Mouse (Mus musculus) hindlimb bud, embryonic 11.5 days (tissue): ENCODE measurements at regions not wholly inside any gene's neighbourhood (a gene's known extent, or its start where the extent isn't known, plus 50 kb on each side); places are given as distances from the start of the nearest gene placed in this dataset.
A peak's percentile ranks its signal among the peaks of the same experiment; 100 is the strongest.

Experiments used
- DNase-seq: peaks from one replicate; pipeline ENCODE4 v3.0.0-alpha.2; 2012; ENCODE audit warnings: low read depth, low spot score; ENCODE audit errors: extremely low spot score

GRCm38 (mm10) chr12:107085906-107086655 is 402.4 kb upstream of the 3110018I06Rik start:
- DNase-seq = peak; percentile 35

DNA sequence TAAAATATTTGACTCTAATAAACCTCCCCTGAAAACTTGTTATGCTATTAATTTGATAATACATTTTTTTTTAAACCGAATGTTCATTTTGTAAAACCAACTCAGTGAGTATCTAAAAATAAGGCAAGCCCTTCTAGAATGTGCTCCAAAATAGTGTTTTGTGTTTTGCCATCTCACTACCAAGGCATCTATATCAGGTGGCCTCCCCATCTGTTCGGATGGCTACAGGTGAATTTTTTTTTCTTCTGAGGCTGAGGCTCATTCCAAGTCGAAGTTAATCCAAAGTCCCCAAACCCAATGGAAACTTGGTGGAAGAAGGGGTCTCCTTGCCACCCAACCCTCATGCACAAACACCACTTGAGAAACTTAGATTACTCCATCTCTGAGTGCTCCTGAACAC is 396.3 kb upstream of the 3110018I06Rik start:
- no peak for DNase-seq

GRCm38 (mm10) chr12:107093326-107093725 is 395.1 kb upstream of the 3110018I06Rik start:
- no peak for DNase-seq

- no peak for DNase-seq
Observed at GRCm38 (mm10) chr12:107095409-107095808, 393.0 kb upstream of the 3110018I06Rik start.

DNA sequence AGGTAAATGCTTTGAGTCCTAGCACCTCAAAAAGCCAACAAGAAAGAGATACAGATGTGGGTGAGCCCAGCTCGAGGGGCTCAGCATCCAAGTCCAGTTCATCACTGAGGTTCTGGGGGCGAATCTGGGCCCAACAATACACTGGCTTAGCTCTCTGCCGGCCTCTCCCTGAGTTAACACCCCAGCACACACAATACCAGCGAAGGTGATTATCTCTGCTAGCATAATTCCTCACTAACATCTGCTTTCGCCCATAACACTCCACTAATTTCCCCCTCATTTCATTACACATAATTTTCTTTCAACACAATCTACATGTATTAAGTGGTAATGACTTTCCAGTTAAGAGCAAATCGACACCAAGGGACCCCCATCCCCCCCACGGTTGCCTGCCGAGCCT is 383.9 kb upstream of the 3110018I06Rik start:
- DNase-seq = no peak

DNA sequence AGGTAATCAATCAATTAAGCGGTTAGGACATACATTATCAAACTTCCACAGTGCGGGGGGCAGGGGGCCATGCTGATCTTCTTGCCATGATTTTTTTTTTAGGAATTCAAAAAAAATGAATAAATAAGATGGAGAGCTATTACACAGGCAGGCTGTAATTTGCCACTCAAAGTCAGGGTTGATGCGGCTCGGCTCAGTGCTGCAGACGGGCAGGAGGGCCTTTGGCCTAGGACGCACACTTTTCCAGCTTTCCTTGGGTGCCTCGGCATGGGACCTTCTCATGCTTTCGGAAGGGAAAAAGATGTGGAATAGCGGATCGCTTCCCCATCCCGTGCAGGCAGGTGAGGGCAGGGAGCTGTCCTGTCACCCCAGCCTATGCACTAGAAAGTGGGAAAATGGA is 383.4 kb upstream of the 3110018I06Rik start:
- no peak for DNase-seq

- peak; percentile 18 for DNase-seq
Observed at GRCm38 (mm10) chr12:107111908-107112770, 376.3 kb upstream of the 3110018I06Rik start.

- no peak for DNase-seq
Observed at GRCm38 (mm10) chr12:107118364-107118763, 370.1 kb upstream of the 3110018I06Rik start.

GRCm38 (mm10) chr12:107119076-107119475 is 369.4 kb upstream of the 3110018I06Rik start:
- DNase-seq = no peak

DNA sequence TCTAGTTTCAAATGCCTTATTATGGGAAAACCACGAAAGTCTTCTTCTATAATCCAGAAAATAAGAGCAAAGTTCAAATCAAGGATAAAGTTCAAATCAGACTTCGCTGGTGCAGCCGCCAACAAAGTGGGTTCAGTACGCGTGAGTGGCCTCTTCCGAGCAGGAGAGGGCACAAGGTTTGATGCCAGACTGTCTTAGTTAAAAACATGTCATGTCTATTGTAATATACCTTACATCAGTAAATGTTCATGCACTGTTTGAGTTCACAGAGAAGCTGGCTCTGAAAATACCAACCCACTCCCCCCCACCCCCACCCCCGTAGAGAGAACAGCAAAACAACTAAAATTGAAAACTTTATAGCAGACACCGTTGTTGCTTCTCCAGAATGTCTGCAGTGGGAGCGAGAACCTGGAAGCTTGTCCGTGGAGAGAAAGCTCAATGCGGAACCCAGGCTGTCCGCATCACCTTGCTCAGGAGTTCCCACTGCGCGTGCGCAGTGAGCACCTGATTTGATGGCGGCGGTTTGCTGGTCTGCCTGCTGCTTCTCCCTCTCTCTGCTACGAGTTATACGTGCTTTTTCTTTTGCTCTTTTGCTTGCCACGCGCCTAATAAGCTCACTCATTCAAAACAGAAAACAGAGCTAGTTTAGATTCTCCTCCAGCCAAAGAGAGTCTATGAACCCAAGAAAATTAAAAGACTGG is 367.8 kb upstream of the 3110018I06Rik start:
- DNase-seq = no peak

GRCm38 (mm10) chr12:107121990-107122389 is 366.4 kb upstream of the 3110018I06Rik start:
- DNase-seq = no peak

GRCm38 (mm10) chr12:107123661-107124060 is 364.8 kb upstream of the 3110018I06Rik start:
- no peak for DNase-seq

- no peak for DNase-seq
Observed at GRCm38 (mm10) chr12:107124263-107124885, 364.1 kb upstream of the 3110018I06Rik start.

- no peak for DNase-seq
Observed at GRCm38 (mm10) chr12:107125201-107125600, 363.2 kb upstream of the 3110018I06Rik start.

DNA sequence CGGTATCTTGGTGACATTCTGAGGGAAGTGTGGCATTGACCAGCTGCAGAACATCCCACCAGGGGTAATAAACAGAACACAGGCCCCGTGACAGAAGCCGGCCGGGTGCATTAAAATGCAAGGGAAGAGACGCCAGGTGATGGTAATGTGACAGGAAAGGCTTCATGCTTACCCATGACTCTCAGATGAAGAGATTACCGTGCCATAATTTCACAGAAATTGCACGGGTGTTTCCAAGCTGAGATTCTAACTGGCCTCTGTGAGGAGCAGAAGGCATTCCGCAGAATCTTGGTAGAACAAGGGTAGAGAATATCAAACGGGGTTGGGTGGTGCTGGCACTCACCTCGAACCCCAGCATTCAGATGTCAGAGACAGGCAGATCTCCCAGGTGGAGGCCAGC is 362.4 kb upstream of the 3110018I06Rik start:
- no peak for DNase-seq

- DNase-seq = no peak
Observed at GRCm38 (mm10) chr12:107127591-107127990, 360.8 kb upstream of the 3110018I06Rik start.

GRCm38 (mm10) chr12:107129232-107129631 is 359.2 kb upstream of the 3110018I06Rik start:
- DNase-seq = no peak

DNA sequence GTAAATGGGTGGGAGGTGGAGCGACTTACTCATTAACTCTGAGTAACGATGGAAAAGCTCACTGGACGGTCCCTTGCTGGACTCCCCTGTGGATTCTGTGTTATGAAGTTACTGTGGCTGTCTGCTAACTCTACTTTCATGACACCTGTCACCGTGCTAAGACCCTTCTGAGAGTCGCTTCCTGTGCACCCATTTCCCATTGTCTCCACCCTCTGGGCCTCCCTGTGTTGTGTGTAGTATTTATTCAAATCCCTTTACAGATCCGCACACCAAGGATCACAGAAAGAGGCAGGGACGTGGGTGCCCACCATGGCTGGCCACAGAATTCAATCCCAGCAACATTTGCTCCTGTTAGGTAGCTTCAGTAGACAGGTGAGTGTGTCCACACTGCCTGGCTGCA is 357.1 kb upstream of the 3110018I06Rik start:
- DNase-seq = no peak

GRCm38 (mm10) chr12:107131841-107132240 is 356.6 kb upstream of the 3110018I06Rik start:
- DNase-seq = no peak

- DNase-seq = no peak
Observed at GRCm38 (mm10) chr12:107132501-107132900, 355.9 kb upstream of the 3110018I06Rik start.

DNA sequence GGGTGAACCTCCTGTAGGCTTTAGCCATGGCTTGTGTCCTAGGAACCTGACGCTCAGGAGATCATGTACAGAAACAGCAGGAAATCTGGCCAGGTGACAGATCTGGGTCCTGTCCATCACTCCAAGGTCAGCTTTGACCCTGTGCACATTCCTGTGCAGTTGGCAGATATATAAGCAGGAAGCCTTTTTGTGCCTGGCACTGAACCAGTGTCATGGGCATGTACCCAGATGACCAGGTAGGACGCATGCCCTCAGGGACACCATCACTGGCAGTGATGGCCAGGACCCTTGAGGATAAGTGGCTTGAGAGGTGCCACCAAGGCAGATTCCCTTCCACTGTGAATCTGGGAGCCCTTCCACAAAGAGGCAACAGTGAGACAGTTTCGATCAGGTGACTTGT is 354.1 kb upstream of the 3110018I06Rik start:
- DNase-seq = no peak
